Mouse (Mus musculus) spleen, postnatal 10 days (tissue): ENCODE results near the gene Vstm4.

Experiments used
- DNase-seq, 2 experiments: peaks; one replicate each; pipeline ENCODE4 v3.0.0; 2021 to 2022; ENCODE audit warnings: low spot score in 2 of 2

The Vstm4 gene

GRCm38 (mm10) chr14:32856681-32857328 lies at the start of gene Vstm4:
Gene Vstm4 (plus strand): TSS chr14:32856756.
- DNase-seq, result no peak

DNA sequence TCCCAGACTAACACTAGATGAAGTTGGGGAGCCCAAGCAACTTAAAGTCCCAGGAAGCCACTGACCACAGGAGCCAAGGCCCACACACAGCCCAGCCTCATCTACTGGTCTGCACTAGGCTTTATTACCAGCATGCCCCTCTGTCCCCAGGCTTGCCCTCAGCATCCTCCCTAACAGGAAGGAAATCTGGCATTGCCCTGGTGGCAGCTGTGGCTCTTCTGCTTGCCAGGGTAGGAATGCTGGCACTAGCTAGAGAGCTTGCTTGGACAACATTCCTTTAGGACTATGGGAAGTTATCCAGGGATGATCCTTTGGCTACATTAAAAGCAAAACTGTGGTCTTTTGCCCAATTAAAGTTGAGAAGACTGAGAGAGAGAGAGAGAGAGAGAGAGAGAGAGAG lies 46.4 kb upstream of the Vstm4 start:
- DNase-seq, result no peak

- DNase-seq, result no peak
Observed at GRCm38 (mm10) chr14:32812429-32812828, 44.1 kb upstream of the Vstm4 start.

GRCm38 (mm10) chr14:32814961-32815360 lies 41.6 kb upstream of the Vstm4 start:
- no peak for DNase-seq

DNA sequence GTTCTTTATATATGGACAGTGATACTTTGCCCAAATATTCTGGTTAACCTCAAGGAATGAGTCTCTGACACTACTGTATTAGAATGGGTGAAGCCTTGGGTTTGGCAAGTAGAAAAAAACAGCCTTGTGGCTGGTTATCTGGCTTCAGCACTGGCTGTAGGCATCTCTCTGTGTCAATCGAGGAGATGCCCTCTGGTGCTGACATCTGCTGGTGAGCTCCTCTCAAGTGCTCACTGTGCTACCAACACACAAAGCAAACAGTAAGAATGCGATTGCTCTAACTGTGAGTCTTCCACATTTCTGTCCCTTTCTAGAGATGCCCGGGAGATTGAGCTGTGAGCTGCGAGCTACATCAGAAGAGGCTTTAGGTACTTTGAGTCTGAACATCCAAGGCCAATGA lies 40.0 kb upstream of the Vstm4 start:
- no peak for DNase-seq

DNA sequence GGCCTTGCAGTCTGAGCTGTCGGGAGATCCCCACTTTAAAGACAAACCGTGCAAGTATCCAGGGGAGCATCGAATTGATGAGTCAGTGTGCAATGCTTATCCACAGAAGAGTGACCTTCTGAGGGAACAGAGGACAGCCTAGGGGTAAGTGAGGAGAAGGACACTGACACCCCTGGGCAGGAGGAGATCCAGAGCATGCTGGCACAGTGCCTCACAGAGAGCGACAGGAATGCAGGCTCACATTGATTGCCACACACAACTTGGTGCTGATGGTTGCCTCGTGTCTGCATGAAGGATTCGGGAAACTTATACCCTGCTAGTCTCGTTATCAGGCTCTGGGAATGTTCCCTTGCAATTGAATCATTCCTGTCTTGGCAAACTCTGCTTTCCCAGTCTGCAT lies 39.3 kb upstream of the Vstm4 start:
- DNase-seq, result no peak

DNA sequence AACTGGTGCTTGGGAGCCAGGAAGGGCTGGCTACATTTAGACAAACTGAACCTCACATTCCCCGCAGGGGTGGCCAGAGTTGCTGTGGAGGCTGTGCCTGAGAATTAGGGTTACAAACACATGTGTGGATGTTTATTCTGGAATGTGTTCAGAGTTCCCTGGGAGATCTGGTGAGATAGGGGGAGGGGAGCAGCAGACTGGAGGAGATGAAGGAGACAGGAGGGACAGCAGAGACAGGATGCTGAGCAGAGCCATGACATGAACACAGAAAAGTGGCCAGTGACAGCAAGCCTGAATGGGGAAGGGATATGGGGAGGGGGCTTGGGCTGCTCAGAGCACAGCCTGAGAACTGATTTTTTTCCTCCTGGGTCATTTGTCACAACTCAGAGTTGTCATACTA lies 37.3 kb upstream of the Vstm4 start:
- DNase-seq, result no peak

GRCm38 (mm10) chr14:32822812-32823211 lies 33.7 kb upstream of the Vstm4 start:
- DNase-seq, result no peak

- DNase-seq, result no peak
Observed at GRCm38 (mm10) chr14:32823861-32824260, 32.7 kb upstream of the Vstm4 start.

DNA sequence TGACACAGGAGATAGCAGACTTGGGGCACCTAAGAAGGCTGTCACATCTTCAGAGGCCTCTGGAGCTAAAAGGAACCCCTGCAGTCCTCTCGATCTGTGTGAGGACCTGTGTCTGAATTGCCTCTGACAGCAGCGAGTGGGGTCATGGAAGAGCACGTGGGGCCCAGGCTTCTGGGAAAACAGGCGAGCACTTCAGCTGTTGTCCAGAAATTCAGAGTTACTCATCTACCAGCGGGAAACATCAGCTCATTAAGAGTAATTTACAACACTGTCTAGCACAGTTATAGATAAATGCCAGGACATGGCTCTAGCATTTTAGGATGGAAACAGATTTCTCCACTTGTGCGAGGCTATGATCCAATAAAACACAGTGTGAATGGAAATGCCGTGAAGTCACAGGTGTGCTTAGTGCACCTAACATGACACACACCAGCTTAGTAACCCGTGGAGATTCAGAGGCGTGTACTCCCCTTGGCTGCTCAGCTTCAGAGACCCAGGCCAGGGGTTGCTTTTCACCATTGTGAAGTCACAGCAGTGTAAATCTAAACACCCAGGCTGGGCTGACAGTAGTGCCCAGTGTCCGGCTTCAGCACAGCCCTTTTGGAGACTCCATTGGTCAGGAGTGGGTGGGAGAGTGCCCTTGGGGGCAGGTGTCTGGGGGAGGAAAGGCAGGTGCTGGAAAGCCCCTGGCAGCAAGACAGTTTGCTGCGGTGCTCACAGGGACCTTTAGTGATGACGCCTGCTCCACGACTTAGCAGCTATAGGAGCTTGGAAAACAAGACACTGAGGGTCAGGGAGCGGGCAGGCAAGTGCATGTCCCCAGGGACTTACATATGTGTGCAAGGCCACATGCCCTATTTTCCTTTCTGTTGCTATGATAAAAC lies 32.0 kb upstream of the Vstm4 start:
- no peak for DNase-seq

- peak in 1 of 2 experiments; percentile 30 for DNase-seq
Observed at GRCm38 (mm10) chr14:32825426-32826032, 31.0 kb upstream of the Vstm4 start.

GRCm38 (mm10) chr14:32827165-32827564 lies 29.4 kb upstream of the Vstm4 start:
- DNase-seq, result no peak

GRCm38 (mm10) chr14:32827994-32828650 lies 28.4 kb upstream of the Vstm4 start:
- no peak for DNase-seq

- no peak for DNase-seq
Observed at GRCm38 (mm10) chr14:32833847-32834246, 22.7 kb upstream of the Vstm4 start, which contains the start of gene Fam170b. Gene Fam170b (plus strand): TSS chr14:32833962.

- no peak for DNase-seq
Observed at GRCm38 (mm10) chr14:32835181-32835580, 21.4 kb upstream of the Vstm4 start.

DNA sequence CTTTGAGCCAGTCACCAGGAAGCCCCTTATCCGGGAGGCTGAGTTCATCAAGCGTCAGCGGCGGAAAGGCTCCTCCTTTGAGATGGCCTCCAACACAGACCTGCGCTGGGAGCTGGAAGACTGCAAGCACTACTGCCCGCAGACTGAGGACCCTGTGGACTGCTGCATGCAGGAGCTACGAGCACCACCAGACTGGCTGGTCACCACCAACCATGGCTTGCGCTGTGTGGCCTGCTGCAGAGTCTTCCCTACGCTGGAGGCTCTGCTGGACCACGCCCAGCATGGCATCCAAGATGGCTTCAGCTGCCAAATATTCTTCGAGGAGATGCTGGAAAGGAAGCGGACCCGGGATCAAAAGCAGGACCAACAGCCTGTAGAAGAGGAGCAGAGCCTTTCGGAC lies 21.0 kb upstream of the Vstm4 start:
- DNase-seq, result no peak

DNA sequence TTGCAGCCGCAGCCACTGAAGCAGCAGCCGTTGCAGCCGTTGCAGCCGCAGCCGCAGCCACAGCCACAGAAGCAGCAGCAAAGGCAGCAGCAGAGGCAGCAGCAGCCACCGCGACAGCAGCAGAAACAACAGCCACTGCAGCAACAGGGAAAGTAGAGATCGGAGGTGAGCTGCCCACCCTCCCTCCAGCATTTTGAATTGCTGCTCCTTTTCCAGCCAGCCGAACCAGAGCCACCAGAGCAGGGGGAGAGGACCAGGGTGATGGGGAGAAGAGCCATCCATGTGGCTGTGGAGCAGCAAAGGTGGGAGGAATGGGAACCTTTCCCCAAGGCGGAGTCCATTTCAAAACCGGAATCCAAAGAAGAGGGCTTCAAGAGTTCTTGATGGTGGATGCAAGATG lies 20.4 kb upstream of the Vstm4 start:
- DNase-seq, result no peak

DNA sequence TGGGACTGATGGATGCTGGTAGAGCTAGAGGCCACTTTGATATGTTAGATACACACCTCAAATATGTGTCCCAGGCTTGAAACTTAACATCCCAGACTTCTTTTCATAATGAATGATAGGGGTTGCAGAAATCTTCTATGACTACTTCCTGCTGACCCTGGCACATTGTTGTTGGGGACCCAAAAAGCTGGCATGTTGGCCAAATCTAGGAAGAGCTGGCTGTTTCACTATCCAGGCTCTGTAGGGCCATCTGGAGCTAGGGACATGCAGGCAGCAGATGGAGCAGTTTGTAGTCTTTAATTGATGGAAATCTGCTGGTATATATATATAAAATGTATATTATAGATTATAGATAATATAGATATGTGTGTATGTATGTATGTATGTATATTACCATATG lies 14.5 kb upstream of the Vstm4 start:
- no peak for DNase-seq

- DNase-seq, result no peak
Observed at GRCm38 (mm10) chr14:32854059-32854458, 2.5 kb upstream of the Vstm4 start.

- no peak for DNase-seq
Observed at GRCm38 (mm10) chr14:32856246-32856645, 310 bp upstream of the Vstm4 start.

DNA sequence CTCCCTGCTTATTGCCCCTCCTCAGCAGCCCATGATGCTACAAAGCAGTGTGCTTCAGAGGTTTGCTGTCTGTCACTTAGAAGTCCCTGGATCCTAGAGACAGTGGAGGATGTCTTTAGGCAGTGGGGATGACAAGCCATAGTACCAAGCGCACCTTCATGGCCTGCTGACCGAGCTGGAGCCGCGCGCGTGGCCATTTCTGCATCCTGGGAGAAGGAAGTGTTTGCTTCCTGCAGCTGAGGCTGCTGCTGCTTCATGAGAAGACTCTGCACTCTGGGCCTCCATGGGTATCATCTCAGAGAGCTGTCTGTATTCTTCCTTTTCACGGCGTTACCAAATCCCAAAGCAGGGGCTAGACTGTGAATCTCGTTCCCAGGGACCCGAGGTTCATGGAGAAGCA lies 1.8 kb downstream of the Vstm4 start:
- DNase-seq, result no peak

DNA sequence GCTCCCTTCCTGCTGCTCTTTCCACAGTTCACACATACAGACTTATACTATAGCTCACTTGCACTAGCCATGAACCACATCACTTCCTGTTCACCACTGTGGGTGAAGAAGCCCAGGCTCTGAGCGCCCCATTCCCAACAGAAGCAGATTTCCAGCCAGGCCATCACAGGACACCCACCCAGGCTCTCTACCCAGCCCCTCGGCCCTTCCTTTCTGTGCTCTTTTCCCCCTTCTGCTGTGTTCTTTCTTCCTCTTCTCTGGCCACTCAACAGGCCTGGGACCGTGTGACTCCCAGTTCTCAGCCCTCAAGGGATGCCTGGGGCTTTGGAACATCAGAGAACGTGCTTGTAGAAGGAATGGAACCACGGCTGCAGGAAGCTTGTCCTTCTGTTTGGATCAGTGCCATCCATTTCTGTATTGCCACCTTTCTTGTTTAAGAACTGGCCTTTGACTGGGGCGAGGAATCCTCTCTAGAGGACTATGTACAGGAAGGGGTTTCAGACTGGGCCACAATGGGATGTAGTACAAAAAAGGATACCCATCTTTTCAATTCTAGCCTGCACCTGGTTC lies 2.5 kb downstream of the Vstm4 start:
- no peak for DNase-seq
